Mouse (Mus musculus) T-helper 17 cell (primary cell): ENCODE data around the gene Fam107b.

Source experiments
- in situ Hi-C, 2 experiments: fragments of 300-600 bp; cut with MboI, MseI; formaldehyde crosslinking; loops; 1 replicate in 1 of 2; 2 replicates in 1 of 2; pipeline ENCODE4 v1.15.1; 2025; ENCODE audit warnings: high pct_unique_total_duplicates in 2 of 2

The Fam107b gene

DNA sequence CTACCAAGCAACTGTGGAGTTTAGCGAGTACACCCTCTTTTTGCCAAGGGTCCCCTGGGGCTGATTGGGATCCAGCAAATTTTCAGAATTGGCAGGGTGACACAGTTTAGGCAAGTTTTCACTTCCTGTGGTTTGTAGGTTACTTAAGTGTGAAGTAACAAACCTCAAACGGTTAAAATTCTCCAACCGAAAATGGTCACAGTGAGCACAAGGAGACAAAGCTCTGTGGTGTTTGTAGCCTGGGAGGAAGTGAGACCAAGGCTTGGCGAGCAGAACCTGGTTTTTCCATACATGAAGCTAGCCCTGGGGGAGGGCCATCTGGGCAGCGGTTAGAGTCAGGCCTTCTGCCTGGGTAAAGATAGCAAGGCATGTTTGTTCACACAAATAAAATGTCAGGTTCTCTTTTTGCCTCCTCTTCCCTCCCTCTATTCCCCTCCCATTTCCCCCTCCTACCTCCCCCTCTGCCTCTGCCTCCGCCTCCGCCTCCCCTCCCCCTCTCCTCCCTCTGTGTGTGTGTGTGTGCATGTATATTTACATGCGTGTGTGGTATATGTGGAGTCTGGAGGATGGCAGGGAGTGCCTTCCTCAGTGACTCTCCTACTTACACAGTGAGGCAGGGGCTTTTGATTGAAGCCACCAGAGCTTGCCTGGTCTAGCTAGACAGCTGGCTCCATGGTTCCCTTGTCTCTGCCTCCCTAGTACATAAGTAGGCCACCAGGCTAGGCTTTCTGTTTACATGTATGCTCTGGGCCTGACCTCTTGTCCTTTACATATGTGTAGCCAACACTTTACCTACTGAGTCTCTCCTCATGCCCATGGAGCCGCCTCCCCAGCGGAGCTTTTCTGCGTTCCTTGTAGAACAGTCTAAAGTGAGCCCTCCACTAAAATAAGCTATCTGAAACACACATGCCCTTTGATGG, 87.8 kb downstream of the Fam107b start:
- in situ Hi-C loops = loop anchor here in 1 of 2 experiments (10.0 kb wide), 1 partner anchor 323 kb away; the partner anchor contains the start of genes Acbd7 and Rpp38

DNA sequence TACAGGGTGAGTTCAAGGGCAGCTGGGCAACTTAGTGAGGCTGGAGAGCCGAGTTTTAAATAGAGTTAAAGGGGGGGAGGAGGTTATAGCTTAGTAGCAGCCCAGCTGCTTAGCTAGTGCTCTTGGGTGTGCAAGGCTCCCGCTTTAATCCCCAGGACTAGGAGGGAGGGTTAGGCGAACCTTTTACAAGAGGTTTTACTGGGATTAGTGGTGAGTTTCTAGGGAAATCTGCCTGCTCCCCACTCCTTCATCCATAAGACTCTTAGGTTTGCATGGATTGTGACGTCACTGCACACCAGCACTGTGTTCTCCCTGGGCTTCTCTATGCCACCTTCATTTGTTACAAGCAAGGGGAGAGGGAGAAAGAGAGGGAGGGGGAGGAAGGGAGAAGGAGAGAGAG, 88.6 kb downstream of the Fam107b start:
- in situ Hi-C loops = loop anchor here in 1 of 2 experiments (10.0 kb wide), 1 partner anchor 324 kb away; the partner anchor contains the start of genes Acbd7 and Rpp38

DNA sequence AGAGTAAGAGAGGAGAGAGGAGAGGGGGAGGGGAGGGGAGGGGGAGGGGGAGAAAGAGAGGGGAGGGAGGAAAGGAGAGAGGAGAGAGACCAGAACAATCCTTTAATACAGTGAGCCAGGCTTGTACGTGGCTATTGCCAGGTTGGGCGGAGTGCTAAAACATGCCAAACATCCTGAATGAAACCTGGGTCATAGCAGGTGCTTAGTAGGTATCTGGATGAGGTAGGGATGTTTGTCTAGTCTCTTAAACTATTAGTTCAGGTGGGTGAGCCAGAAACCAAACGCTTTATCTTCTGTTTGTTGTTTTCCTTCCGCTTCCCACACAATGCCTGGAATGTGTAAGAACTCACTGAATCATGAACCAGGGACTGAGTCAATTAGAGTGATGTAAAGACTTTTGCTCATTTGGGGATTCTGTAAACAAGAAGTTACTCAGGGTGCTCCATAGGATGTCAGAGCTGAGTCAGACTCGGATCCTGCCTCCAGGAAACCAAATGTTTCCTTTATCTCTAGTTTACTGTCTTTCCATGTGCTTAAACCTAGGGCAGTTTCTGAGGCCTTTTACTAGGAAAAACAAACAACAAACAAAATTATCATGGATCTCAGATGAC, 89.1 kb downstream of the Fam107b start:
- in situ Hi-C loops = loop anchor here in 1 of 2 experiments (10.0 kb wide), 1 partner anchor 325 kb away; the partner anchor contains the start of genes Acbd7 and Rpp38

DNA sequence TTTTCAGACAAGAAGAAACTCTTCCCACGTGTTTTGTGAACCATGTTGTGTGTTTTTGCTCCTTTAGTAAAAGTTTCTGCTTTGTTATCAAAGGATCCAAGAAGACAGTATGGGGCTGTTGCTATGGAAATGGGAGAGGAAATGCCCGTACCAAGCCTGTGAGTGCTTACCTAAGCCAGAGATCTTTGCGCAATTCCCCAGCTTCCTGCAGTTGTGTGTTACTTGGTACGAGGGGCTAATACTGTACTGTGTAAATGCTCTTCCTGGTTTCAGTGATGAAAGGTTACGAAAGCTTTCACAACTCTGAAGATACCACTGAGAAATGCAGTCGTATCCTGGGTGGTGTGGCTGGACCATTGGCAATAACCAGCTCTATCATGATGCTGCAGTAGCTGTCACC, 93.8 kb downstream of the Fam107b start:
- in situ Hi-C loops = loop anchor here in 1 of 2 experiments (5.0 kb wide), 1 partner anchor 48 kb away; no protein-coding TSS in a partner anchor

DNA sequence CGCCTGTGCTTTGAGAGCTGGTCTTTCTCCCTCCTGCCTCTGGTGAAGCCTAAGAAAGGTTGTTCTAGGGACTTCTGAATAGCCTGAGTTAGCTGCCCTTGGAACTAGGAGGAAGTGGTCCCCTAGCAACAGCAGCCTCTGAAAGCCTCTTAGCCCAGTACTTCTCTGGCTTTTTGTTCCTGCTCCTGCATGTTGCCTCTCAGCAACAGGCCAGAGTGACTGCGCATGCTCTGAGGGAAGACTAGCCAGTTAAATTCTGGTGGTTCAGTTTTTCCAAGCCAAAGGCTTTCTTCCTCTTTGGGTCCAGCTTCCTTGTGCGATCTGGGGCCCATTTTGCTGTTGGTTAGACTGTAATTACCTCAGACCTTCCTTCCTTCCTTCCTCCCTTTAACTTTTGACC, 98.4 kb downstream of the Fam107b start:
- in situ Hi-C loops = loop anchor here in 1 of 2 experiments (5.0 kb wide), 1 partner anchor 39 kb away; no protein-coding TSS in a partner anchor

DNA sequence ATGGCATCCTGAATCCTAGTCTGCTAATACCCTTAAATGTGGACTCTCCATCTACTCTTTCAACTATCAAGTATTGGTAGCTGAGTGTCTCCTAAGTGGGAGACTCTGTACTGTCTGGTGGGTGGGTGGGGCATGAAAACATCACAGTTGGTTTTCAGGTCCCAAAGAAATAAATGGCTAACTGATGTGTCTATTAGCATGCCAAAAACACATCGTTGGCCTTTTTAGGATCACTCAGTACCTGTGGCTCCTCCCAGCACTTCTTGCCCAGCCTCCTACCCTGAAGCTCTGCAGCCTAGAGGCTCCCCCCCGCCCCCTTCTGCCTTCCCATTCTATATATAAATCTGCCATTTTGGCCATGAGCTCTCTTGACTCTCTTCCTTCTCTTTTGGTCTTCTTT, 99.4 kb downstream of the Fam107b start:
- in situ Hi-C loops = loop anchor here (5.0 kb wide), 2 partner anchors 38 to 1703 kb away; no protein-coding TSS in a partner anchor

DNA sequence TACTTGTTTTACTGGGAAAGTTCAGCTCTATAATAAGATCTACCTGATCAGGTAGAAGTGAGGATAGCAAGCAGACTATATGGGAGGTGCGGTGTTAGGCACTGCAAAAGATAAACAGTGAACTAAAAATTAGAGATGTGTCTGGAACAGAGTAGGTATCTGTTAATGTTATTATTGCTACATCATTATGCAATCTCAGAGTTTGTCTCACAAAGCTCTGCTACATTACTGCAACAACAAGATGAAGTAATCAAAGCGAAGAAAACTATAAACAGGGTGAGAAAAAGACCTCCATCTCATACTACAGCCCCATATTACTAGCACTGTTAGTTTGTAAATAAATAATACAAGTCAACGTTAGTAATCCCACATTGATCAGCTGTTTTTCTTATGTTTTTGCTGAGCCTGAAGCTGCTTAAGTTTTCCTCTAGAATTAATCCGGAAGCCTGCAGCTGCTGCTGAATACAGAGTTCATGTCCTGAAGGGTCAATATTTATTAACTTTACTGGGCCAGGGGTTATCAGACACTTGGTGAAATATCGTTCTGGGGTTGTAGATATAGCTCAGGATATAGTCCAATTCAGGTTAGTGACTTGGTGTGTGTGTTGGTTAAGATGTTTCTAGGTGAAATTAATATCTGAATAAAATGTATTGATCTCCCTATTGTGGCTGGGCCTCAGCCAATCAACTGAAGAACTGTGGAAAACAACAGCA, 102.5 kb downstream of the Fam107b start:
- in situ Hi-C loops = loop anchor here in 1 of 2 experiments (5.0 kb wide), 1 partner anchor 1699 kb away; no protein-coding TSS in a partner anchor

DNA sequence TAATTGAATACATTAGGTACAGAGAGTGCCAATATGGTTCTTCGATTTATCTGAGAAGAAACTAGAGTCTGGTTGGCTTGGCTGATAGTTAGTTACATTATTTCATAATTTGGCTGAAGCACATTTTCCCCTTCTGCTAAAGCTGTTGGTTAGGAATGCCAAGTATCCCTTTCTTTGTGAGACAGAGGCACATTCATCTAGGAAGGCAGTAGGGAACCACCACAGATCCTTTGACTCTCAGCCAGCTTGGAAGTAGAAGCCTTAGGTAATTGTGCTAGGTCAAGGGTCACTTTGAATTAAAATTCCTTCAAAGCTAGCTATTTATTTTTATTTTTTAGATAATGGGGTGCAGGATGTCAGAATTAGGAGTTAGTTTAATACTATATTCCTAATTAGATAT, 105.2 kb downstream of the Fam107b start:
- in situ Hi-C loops = no loop called here

DNA sequence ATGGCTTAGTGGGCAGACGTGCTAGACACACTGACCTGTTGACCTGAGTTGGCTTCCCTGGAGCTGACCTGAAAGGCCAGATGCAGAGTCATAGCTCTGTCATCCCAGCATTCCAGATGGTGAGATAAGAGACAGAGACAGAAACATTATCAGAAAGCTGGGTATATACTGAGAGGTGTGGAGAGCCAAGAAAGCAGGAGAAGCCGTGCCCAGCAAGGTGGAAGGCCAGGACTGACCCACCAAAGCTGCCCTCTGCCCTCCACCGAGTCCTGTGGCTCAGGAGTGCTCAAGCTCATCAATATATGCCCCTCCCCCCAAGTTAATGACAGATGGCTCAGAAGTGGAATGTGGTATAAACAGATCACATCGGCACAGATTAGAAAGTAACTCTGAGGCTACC, 112.4 kb downstream of the Fam107b start:
- in situ Hi-C loops = loop anchor here in 1 of 2 experiments (5.0 kb wide), 1 partner anchor 50 kb away; no protein-coding TSS in a partner anchor

DNA sequence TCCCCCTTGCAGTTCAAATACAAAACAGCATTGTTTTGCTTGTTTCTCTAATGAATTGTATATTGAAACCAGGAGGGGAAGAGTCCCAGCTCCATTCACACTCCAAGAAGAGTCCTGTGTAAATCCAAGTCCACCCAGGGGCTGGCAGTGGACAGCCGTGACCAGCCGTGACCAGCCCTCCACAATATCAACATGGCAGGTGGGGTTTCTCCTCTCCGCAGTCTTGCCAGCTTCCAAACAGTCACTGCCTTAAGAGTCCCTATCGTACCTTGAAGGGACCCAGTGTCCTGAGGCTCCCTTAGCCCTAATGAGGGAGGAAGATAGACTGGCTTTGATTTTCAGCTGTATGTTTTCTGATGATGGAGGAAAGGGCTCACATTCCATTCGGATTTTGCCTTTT, 113.1 kb downstream of the Fam107b start:
- in situ Hi-C loops = loop anchor here in 1 of 2 experiments (5.0 kb wide), 1 partner anchor 51 kb away; no protein-coding TSS in a partner anchor

DNA sequence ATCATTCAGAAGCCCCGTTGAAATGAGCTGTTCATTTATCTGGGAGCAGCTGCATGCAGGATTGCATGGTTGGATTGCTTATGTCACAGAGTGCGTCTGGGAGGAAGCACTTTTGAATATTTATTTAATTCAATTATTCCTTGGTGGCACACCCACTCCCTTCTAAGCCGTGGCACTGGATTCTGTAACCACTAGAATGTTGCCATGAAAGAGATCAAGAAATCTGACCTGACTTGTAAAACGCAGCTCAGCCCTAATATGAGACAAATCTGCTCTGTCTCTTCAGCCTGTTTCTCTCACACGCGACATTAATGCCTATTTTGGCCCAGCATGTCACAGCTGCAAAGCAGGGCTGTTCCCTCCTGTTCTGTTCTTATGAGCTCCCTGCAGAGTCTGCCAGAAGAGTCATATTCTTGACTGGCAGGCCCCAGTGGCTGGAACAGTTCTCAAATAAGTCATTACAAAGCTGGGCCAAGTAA, 113.5 kb downstream of the Fam107b start:
- in situ Hi-C loops = loop anchor here in 1 of 2 experiments (5.0 kb wide), 1 partner anchor 51 kb away; no protein-coding TSS in a partner anchor

DNA sequence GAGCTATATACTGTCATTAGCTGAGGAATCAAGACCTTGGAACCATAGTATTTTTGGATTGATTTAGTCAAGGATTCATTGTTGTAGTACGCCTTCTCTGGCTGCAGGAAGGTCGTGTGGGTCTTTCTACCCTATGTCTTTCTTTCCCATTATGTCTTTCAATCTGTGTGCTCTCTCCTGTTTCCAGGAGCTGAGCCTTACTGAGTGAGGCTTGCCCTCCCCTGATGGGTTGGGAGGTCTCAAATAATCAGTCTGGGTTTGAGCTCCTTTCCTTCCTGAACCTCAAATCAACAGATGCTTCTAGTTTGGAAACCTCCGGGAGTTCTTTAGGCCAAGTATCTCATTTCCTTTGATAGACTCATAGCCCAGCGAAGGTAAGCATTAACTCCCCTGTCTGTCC, 119.9 kb downstream of the Fam107b start:
- in situ Hi-C loops = no loop called here

DNA sequence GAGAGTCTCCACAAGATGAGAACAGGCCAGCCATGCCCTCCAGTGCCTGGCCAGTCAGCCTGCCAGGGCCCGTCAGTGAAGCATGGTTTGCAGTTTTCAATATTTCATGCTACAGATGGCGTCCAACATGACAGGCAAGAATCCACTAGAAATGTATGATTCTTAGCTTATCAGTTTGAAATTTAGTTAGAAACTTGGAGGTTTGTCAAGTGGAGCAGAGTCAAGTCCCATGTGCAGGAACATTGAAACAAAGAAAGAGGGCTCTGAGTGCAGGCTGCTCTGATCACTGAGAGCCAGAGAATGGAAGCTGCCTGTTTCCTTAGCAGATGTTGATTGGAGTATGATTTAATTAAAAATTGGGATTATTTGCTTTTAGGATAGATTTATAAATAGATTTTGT, 122.5 kb downstream of the Fam107b start:
- in situ Hi-C loops = no loop called here

DNA sequence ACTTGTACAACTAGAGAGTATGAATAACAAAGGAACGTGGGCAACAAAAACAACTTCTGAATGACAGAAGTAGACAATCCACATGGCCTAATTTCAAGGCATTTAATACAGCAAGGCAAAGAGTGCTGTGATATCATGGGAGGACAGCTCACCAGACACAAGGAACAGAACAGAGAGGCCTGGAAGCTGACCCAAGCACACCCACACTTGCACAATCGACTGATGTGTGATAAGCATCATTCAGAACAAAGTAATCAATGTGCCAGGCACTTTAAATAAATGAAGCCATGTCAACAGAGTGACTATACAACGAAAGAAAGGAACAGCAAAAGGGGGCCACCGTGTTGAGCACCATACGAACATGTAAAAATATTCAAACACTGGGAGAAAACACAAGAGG, 125.6 kb downstream of the Fam107b start:
- in situ Hi-C loops = no loop called here

DNA sequence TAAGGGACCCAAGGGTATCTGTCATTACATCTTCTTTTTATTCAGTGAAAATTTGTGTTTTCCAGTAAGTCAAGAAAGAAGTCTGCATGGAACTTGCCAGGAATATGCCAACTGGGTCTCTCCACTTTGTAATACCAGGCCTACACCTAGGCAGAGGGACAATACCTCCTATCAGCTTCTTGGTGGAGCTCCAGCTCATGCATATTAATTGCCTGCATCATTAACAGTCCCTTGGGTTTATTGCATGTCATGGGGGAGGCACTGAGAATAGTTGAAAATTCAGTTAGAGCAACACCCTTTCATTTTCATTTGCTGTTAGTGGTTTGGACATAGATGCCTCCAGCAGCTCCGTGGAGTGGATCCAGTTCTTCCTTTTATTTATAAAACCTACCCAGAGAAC, 130.1 kb downstream of the Fam107b start:
- in situ Hi-C loops = no loop called here

DNA sequence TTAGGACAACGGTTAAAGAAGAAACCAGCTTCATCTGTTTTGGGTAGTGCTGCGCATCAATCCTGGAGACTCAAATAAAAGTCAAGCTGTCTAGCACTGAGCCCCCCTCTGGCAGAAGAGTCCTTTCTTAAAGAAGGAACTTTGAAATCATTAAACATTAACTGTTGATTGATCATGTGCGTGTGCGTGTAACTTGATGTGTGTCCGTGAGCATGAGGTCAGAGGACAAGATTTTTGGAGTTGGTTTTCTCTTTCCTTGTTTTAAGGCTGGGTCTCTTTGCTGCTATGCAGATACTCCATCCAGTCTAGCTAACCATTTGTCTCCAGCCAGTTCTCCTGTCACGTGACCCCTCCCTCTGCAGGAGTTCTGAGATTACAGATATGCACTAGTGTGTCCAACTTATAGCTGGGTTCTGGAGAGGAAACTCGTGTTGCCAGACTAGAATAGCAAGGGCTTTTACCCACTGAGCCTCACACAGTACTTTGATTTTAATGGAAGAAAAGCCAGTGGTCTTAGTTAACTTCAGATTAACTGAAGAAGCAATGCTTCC, 132.4 kb downstream of the Fam107b start:
- in situ Hi-C loops = no loop called here

DNA sequence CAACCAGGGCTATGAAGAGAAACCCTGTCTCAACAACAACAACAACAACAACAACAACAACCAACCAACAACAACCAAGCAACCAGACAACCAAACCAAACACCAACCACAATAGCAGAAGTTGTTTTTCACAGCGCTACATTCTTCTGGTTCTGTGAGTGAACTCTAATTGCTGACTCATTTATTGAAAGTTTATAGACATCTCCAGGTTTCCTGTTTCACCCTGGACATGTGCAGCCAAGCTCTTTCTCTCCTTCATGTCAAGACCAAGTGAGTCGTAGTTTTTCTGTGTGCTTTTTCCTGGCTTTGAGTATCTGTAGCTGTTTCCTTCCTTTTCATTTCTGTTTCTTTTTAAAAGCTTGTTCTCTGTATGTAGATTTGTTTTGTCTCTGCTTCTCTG, 133.5 kb downstream of the Fam107b start:
- in situ Hi-C loops = no loop called here

DNA sequence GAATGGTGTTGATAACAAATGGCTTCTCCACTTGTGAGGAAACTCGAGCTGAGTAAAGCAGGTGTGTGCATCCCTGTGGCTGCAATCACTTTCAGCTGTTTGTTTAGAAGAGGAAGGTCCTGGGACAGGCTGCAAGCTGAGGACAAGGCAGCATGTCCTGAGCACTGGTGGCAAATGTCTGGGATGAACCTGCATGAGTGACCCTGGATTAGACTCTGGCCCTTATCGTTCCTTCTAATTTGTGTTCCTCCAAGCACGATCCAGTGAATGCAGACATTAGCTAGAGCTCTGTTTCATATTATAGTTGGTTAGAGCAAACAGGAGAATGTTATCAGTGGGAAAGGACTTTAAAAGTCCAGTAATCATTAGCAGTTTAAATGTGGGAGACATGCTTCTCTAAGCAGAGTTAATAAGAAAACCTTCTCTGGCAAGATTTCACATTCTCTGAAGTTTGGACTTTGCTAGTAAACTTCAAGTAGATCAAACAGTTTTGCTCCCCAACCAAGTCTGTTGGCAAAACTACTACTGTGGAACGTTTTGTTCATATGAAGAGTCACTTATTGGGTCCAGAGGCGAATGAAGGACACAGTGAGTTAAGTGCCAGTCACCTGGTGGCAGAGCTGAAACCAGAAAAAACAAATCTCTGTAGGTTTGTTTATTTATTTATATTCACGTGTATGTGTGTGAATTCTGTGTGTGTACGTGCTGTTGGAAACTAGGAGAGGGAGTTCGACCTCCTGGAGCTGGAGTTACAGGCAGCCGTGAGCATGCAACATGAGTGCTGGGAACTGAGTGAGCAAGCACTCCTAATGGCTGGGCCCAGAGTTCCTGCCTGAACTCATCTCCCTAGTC, 134.2 kb downstream of the Fam107b start:
- in situ Hi-C loops = loop anchor here in 1 of 2 experiments (5.0 kb wide), 1 partner anchor 37 kb away; no protein-coding TSS in a partner anchor

DNA sequence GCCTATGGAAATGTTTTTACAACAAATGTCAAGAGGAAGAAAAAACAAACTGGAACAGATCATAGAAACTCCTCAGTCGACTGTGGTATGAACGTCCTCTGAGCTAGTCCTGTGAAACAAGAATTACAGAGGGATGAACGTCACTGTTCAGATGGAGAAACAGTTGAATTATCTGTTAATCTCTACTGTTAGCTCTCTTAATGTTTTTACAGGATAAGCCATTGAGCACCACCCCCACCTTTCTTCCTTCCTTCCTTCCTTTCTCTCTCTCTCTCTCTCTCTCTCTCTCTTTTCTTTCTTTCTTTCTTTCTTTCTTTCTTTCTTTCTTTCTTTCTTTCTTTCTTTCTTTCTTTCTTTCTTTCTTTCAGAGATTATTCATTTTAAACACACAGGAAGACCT, 135.0 kb downstream of the Fam107b start:
- in situ Hi-C loops = loop anchor here in 1 of 2 experiments (5.0 kb wide), 1 partner anchor 38 kb away; no protein-coding TSS in a partner anchor

DNA sequence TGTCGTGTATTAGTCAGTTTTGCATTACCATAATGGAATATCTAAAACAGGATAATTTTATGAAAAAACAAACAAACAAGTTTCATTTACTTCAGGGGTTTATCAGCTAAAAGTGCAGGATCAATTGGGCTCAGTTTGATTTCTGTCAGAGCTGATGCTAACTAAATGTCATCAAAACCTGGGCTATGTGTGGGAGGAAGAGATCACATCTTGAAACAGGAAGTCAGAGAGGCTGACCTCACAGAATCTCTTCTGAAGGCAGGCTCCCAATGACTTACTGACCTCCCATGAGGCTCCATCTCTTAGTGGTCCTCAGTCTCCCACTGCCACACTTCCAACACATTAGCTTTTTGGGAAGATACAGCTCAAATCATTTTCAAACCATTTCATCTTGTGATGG, 136.9 kb downstream of the Fam107b start:
- in situ Hi-C loops = loop anchor here in 1 of 2 experiments (5.0 kb wide), 1 partner anchor 40 kb away; no protein-coding TSS in a partner anchor
